Mouse (Mus musculus): ENCODE data around the gene Zfyve1. TPM values are rescaled to one million over a fixed set of nuclear protein-coding genes. Genes with fewer than 3 reads are reported as not detected.
"Not testable (repeated sequence)": the region's sequence is repeated elsewhere in the genome, so short reads cannot be mapped to it uniquely, and the experiment has no call there.

The Zfyve1 gene
- polyA plus RNA-seq (2017; shearing (Covaris generic)): 10 to 100 TPM; 10.3 to 16.8 (median 10.3) TPM

DNA sequence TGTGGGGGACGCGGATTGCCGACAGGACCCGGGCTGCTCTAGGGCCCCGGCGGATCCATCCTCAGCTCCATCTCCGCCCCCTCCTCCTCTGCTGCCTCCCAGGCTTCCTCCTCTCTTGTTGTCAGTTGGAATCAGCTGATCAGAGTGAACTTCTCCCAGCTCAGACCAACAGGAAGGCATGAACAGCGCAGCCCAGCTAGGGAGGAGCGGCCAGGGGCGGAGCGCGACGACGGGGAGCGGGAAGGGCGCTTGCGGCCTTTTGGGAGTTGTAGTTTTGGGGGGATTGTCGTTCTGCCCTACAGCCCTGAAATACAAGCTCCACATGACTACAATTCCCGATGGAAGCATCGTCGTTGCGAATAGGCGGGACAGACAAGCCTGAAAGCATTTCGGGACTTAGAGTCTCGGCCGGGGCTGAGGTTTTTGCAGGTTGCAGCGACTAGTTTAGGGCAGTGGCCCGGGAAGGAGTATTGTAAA lies at the start of gene Zfyve1:
Zfyve1 (minus strand) TSS at position 198 of the 477 bp plus-strand sequence.
- ATAC-seq: peak; percentile 99

GRCm38 (mm10) chr12:83643116-83643515 lies 46.1 kb upstream of the Zfyve1 start:
- ATAC-seq: no peak

DNA sequence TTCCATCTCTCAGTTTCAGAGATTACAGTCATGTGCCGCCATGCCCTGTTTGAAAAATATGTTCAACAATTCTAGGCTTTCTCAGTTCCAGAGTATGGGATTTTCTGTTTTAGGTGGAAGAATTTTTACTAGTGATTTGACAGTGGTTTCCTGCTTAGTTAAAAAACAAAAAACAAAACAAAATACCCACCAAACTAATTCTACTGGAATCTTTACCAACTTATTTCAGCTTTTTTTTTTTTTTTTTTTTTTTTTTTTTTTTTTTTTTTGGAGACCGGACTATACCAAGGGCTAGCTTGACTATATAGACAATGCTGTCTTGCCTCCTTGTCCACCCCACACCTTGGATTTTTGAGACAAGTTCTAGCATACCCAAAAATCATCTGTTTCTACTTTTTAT lies 44.2 kb upstream of the Zfyve1 start:
- ATAC-seq: no peak

DNA sequence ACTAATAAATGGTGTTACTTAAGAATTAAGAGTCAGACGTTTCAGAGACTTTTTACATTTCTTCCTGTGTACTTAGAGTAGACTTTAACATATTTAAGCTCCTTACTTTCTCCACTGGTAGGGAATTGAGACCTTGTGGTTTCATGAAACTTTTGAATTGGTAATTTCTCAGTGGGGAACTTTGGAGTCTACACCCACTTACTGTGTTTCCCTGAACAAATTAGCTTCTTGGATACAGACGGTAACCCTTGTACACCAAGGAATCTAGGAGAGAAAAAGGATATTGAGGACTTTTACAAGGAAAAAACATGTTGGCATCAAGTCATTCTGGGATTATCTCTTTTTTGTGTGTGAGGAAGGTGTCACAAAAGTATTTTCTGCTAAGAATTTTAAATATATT lies 36.8 kb upstream of the Zfyve1 start:
- no peak for ATAC-seq

DNA sequence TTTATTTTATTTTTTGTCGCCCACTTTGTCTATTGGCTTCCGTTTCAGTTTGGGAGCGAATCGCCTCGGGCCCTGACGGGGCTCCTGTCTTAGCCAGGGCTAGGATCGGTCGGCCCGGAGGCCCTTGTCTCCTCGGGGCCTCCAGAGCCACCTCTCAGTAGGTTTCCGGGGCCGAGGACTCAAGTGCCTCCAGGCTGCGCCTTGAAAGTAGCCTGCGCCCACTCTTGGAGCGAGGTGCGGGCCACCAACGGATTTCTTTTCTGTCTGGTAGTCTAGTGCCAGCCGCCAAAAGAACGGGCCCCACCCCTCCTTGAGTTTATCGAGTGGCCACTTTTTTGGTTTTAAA lies 35.6 kb upstream of the Zfyve1 start:
- no peak for ATAC-seq

- peak; percentile 97 for ATAC-seq
Observed at GRCm38 (mm10) chr12:83631743-83632679, 35.0 kb upstream of the Zfyve1 start.

DNA sequence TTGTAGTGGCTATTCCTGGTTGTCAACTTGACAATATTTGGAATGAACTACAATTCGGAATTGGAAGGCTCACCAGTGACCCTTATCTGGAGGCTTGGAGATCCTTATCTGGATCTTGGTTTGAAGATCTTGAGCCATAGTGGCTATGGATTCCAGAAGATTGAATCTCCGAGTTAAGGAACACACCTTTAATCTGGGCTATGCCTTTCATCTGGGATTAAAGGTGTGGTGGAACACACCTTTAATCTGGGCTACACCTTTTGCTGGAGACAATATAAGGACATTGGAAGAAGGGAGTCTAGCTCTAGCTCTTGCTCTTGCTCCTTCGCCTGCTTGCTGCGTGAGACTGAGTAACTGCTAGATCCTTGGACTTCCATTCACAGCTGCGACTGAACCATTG lies 33.9 kb upstream of the Zfyve1 start, which contains the start of gene Rbm25:
Rbm25 (plus strand) TSS at position 301 of the 400 bp plus-strand sequence.
- ATAC-seq: not testable (repeated sequence)

DNA sequence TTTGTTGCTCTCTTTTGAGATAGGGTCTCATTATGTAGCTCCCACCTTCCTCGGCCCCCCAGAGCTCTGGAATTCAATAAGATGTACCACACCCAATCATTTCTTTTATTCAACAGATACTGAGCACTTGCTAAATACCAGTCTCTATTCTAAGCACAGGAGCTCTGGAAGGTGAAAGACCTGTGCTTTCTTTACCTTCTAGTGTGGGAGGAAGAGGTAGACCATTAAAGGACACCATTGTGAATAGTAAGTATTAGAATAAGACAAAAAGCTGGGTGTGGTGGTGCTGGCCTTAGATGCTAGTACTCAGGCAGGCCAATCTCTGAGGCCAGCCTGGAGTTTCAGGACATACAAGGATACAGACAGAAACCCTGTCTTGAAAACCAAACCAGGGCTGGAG lies 27.3 kb upstream of the Zfyve1 start:
- no peak for ATAC-seq

DNA sequence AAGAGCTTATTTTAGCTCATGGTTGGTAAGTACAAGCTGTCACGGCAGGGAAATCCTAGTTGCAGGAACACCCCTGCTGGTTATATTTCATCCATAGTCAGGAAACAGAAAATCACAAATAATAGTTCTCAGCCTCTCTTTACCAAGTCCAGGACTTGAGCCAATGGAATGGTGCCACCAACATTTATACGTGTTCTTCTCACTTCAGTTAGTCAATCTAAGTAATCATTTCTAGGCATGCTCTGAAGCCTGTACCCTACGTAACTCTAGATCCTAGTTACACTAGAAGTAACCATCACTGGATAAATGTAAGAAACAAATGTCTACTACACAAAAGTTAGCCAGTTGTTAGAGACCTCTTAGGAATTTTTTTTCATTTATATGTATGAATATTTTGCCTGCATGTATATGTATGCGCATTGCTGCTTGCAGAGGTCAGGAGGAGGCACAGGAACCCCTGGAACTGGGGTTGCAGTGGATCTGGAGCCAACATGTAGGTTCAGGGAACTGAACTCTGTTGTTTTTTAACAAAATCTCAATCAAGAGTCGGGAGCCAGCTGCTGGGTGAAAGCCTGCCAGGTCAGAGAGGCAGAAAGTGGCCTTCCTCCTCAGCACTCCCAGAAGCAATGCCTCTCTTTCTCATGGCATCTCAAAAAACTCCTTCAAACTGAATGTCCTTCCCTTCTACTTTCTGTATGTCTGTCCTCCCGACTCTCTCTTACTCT lies 25.2 kb upstream of the Zfyve1 start:
- no peak for ATAC-seq

DNA sequence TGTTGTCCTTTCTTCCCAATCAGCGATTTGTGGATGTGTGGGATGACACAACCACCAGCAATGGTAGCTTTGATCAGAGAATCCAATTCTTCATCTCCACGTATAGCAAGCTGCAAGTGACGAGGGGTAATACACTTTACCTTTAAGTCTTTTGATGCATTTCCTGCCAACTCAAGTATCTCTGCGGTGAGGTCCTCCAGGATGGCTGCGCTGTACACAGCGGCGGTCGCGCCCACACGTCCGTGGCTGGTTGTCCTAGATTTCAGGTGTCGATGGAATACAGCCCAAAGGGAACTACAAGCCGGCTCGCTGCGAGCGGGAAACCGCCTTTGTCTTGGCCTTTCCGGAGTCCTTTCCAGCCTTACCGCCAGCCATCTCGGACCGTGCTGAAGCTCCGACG lies 23.7 kb upstream of the Zfyve1 start:
- ATAC-seq: peak; percentile 74

DNA sequence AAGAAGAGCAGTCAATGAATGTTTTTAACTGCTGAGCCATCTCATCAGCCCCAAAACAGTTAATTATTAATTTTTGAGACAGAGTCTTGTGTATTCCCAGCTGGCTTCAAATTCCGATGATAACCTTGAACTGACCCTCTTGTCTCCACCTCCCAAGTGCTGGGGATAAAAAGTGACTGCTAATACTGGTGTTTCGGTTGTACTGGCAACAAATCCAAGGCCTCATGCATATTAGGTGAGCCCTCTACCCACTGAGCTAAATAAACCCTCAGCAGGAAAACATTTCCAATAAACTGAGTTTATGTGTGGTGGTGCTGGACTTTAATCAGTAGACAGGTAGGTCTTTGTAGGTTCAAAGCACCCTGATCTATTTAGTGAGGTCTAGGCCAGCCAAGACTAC lies 22.0 kb upstream of the Zfyve1 start:
- no peak for ATAC-seq

DNA sequence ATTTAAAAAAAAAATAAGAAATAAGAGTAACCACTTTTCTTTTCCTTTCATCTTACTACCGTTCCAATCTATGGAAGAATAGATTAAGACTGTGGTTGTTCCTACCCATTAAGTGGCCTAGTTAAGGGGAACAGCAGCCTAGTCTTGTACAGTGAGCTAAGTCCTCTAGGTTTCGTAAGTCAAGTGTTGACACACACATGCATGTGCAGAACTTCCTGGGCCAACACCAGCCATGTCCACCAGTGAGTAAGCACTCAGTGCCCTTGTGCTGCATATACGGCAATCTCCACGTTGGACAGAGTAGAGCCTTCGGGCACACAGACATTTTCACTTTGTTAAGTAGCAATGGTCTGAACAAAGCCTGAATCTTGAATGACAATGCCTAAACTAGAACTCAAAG lies 20.2 kb upstream of the Zfyve1 start:
- ATAC-seq: no peak

DNA sequence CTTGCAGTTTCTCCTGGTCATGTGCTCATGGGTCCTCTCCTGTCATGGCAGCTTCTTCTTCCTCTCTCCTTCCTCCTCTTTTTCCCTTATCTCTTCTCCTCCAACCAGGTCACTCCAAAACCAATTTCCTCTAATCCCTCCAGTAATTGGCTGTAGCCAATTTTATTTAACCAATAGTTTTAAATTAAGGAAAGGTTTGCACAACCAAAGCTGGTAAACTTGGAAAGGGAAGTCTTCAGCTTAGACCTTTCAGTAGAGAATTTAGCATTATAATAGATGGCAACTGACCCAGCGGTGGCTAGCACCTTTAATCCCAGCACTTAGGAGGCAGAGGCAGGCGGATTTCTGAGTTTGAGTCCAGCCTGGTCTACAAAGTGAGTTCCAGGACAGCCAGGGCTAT lies 9.4 kb upstream of the Zfyve1 start:
- not testable (repeated sequence) for ATAC-seq

- no peak for ATAC-seq
Observed at GRCm38 (mm10) chr12:83602285-83602684, 5.3 kb upstream of the Zfyve1 start.

- no peak for ATAC-seq
Observed at GRCm38 (mm10) chr12:83597881-83598280, 859 bp upstream of the Zfyve1 start.

DNA sequence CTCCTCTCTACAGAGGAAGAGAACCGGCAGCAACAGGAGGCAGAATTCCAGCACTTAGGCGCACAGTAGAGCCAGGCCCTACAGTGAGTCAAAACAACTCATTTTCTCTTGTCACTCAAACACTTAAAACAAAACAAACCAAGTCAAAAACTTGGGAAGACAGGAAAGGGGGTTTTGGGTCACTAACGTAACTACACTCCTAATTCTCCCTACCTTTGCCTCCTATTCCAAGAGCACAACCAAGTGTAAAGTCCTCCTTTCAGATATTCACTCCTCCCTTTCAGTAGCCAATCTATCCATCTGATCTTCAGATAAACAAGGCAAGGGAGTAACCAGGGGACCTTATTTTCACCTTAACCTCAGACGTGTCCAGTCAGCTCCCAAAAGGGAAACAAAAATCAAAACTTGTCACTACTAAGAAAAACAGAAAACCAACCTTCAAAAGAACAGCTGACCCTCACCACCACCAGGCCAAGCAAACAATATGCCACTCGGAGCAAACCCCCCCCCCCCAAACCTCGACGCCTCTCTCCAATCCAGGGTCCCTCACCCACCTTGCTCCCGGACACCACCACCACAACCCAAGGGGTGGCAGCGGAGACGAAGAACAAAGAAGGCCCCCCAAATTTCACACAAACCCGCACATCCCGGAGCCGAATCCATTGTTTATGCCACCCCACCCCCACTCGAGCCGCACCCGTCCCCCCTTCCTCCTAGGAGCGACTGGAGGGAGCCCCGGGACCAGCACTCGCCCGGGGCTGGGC lies 649 bp downstream of the Zfyve1 start:
- ATAC-seq: no peak

DNA sequence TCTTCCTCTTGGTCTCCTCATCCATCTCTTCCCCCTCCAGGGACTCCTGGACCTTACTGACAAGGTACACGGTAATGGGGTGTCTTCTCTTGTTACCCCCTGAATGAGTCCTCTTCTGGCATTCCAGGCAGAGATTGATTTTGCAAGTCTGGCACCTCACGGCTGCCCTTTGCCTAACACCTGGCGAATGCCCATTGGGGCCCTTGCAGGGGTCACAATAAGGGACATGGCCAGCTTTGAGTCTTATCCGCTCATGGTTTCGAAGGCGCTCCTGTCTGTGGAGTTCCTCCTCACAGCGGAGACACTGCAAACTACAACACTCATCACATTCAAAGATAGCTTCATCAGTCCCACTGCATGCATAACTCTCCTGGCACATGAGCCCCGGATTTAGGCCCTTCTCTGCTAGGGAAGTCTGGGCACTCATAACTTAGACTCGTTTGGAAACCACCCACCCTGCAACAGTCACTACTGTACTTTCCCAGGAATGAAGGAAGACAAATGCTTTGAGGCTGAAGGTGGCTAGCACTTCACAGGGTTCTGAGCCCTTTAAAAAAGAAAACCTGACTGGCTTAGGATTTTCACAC lies 2.5 kb downstream of the Zfyve1 start:
- ATAC-seq: no peak

- ATAC-seq: no peak
Observed at GRCm38 (mm10) chr12:83591754-83592501, 5.1 kb downstream of the Zfyve1 start.

GRCm38 (mm10) chr12:83586628-83587027 lies 10.4 kb downstream of the Zfyve1 start:
- no peak for ATAC-seq

DNA sequence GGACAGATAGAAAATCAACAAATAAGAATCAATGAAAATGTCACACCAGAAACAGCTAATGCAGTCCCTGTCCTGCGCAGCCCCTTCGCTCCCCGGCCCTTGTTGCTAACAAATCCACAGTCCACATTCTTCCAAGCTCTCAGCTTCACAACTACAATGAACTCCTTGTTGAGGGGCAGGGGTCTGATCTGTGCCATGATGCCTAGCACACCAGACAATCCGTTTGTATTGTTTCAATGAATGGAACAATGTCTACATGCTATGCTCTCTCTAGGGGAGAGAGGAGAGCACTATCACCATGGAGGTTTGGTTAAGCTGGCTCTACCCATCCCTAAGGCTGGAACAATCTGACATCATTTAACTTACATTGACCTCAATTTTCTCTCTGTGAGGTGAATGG lies 14.3 kb downstream of the Zfyve1 start:
- ATAC-seq: no peak

- no peak for ATAC-seq
Observed at GRCm38 (mm10) chr12:83582106-83582505, 14.9 kb downstream of the Zfyve1 start.

- no peak for ATAC-seq
Observed at GRCm38 (mm10) chr12:83580283-83580682, 16.7 kb downstream of the Zfyve1 start.

All from inflammation-experienced regulatory T-cells, adult 6 months (primary cell).